Mouse (Mus musculus) liver, adult 2 months (tissue): Measurements from ENCODE around the gene Gad2.

Experiments used
- CTCF ChIP-seq: fragments of 200-500 bp; IDR thresholded peaks from 2 replicates; pipeline ENCODE4 v1.5.1; 2011; ENCODE audit warnings: low read depth, low read length, control low read depth
- POLR2A ChIP-seq: fragments of 200-500 bp; IDR thresholded peaks from 2 replicates; pipeline ENCODE4 v1.6.1; 2011; ENCODE audit warnings: low read length, control low read depth; ENCODE audit not compliant: insufficient read depth; ENCODE audit errors: extremely low read depth

- TF ChIP-seq CTCF (no peak), POLR2A (no peak)
Measured at GRCm38 (mm10) chr2:22620978-22621827, 802 bp upstream of the Gad2 start.
